Mouse (Mus musculus): ENCODE data around the gene Akt3.

DNA sequence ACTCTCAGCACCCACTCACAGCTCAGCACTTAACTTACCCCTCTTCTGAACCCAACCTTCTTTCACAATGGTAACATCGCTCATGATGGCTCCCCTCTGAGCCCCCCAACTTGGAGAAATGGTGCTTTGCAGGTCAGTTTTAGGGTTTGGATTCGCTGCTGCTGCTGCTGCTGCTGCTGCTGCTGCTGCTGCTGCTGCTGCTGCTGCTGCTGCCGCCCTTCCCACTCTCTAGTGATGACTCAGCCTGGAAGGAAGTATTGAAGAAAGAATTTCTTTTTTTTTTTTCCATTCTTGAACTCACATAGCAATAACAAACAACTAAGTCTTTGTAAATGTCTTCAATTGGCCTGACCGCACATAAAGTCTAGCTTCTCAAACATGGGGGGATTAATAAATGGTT, 9.4 kb downstream of the Akt3 start:
- TF ChIP-seq CTCF (IDR thresholded peaks at IDR 0.05; ENCODE audit: insufficient read depth, low read length) (no peak), POLR2A (IDR thresholded peaks at IDR 0.05; ENCODE audit: borderline replicate concordance, extremely low read depth, low read depth, low read length) (no peak)

Data from lung, adult 2 months (tissue).